ENCODE assay signal across 15 mouse cellular contexts in the genomic region with DNA sequence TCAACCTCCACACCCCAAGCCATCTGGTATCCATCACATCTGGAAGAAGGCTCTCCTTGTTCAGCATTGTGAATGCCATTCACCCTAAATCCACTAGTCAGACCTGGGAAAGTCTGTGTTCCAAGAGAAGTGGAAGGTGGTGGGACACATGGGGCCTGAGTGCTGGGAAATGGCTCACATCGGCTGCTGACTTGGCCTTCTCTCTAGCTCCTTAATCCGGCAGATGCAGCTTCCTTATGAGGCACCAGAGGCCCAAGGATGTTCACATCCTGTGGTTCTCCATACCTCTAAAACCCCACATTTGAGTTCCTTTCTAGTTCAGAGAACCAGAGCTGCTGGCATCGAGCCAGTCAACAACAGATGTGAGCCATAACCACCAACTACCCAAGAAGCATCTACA.
A peak's percentile ranks its signal among the peaks of the same experiment; 100 is the strongest.
DNase-seq lines count a peak whose midpoint lies in the region; ATAC-seq lines count a peak whose summit lies in the region.
"Had no signal": no experiment of that assay in that cellular context is flagged by ENCODE, and none has a peak within 500 bp of the region (broad histone marks: within the 10 kb centered on the region; RNA-seq: fewer than 3 reads in every experiment).

No protein-coding gene starts in this region.

- peaks cover 51% of the 10 kb centered on the region for H3K4me1 ChIP-seq in lung, embryonic 15.5 days
- H3K4me1 ChIP-seq: liver, embryonic 13.5 days had no signal

- no peaks in the 10 kb centered on the region for H3K36me3 ChIP-seq in lung, embryonic 15.5 days
- H3K36me3 ChIP-seq: forebrain, embryonic 10.5 days; liver, embryonic 13.5 days; midbrain, embryonic 12.5 days had no signal

- no peak for ATAC-seq in CD4-positive, CD25-positive, alpha-beta regulatory T cell, adult 4 months
- no peak for ATAC-seq in lung, embryonic 15.5 days (ENCODE audit: borderline replicate concordance, extremely low read depth, low FRiP score, low TSS enrichment)
- no peak for ATAC-seq in cerebellum, adult (ENCODE audit: insufficient number of reproducible peaks, low FRiP score, low TSS enrichment)
- ATAC-seq: hindbrain, embryonic 16.5 days had no signal

- H3K9ac ChIP-seq in lung, embryonic 15.5 days, result no peak overlapping the region
- H3K9ac ChIP-seq: liver, embryonic 13.5 days; midbrain, embryonic 12.5 days had no signal

- peak; percentile 14 for DNase-seq in CD4-positive, CD25-positive, alpha-beta regulatory T cell, adult 2 months (ENCODE audit: low read depth, low spot score)
- DNase-seq in lung, postnatal 25 days (ENCODE audit: low spot score), result no peak
- peak; percentile 26 for DNase-seq in brain, adult 2 months (ENCODE audit: low read depth, low spot score)
- peak; percentile 33 for DNase-seq in naive thymus-derived CD4-positive, alpha-beta T cell, adult 2 months (ENCODE audit: low read depth)
- no peak for DNase-seq in B cell, adult 2 months
- DNase-seq: embryo, embryonic 11 days; kidney, postnatal 10 days; liver, embryonic 13.5 days had no signal

- H3K27ac ChIP-seq in lung, embryonic 15.5 days, result peak overlapping the region; percentile 29; the same call in 1 of the 2 replicates
- H3K27ac ChIP-seq: forebrain, embryonic 10.5 days; liver, embryonic 13.5 days; midbrain, embryonic 12.5 days had no signal

- WGBS in lung, embryonic 15.5 days, result 51% methylated on average over 3 of the region's 3 CpGs

- H3K9me3 ChIP-seq in lung, embryonic 15.5 days, result no peaks in the 10 kb centered on the region
- H3K9me3 ChIP-seq: forebrain, embryonic 10.5 days; liver, embryonic 13.5 days; midbrain, embryonic 12.5 days had no signal

- H3K4me2 ChIP-seq in lung, embryonic 15.5 days, result no peak overlapping the region
- H3K4me2 ChIP-seq: heart, embryonic 11.5 days; liver, embryonic 13.5 days; midbrain, embryonic 12.5 days had no signal

- H3K27me3 ChIP-seq in lung, embryonic 15.5 days, result no peaks in the 10 kb centered on the region
- H3K27me3 ChIP-seq: midbrain, embryonic 12.5 days had no signal

- H3K4me3 ChIP-seq in lung, embryonic 15.5 days, result no peak overlapping the region
- H3K4me3 ChIP-seq: forebrain, embryonic 10.5 days; liver, embryonic 13.5 days; midbrain, embryonic 12.5 days had no signal

Comparison
In these comparisons a context has a peak if more than half of its experiments do, and no peak if none do; other contexts are left out.
1. DNase-seq: peak in CD4-positive, CD25-positive, alpha-beta regulatory T cell, adult 2 months (single experiment), brain, adult 2 months (single experiment) and naive thymus-derived CD4-positive, alpha-beta T cell, adult 2 months (single experiment); none in lung, postnatal 25 days (single experiment) and B cell, adult 2 months (0 of 2).